Mouse (Mus musculus) skeletal muscle tissue, postnatal 0 days (tissue): ENCODE measurements around the gene Sptb. TPM values are rescaled to one million over a fixed set of nuclear protein-coding genes. Genes with fewer than 3 reads are reported as not detected.

ENCODE experiments used
- microRNA-seq, 2 experiments: library from miRNA; unstranded; fragments of <30 nt; microRNA quantifications; one replicate each; pipeline ENCODE4; 2016
- polyA plus RNA-seq: library from polyadenylated mRNA; unstranded; fragments of >200 nt; fragmentation: Nextera tagmentation; extraction: Ambion mirVana; gene quantifications from 2 replicates; pipeline ENCODE4 v1.2.1, GENCODE M21; 2015

Sptb gene
- polyA plus RNA-seq, result 7.0 and 9.5 TPM in 2 replicates

DNA sequence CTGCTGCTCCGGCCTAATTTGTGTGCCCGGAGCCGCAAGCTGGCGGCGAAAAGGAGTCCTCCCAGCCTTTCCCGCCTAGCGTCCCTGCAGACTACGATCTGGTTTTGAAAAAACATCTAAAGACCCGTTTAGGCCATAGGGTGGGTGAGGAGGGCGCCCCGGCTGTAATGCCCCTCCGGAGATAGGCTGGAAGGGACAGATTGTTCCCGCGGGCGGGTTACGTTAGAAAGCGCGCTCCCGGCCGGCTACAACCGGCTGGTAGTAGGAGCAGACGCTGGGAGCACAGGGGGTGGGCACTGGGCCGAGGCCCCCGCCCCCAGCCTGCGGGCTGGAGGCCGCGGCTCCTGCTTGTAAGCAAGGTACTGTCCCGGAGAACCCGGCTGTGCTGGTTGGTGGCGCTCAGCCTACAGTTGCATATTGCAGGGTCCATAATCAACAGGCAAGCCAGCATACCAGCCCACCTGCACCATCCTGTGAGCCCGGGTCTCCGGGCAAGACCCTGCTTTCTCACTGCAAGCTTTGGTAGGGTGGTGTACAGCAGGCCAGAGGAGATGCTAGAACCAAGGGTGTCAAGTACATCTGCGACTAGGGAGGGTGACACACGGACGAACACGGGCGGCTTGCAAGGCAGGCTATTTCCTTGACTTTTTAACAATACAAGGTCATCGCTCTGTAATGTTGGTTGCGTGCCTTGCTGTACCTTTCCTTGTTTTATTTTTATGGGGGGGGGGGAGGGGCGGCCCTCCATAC, at the start of gene Sptb:
TSS of gene Sptb (minus strand) at position 197 of the 750 bp plus-strand sequence.

DNA sequence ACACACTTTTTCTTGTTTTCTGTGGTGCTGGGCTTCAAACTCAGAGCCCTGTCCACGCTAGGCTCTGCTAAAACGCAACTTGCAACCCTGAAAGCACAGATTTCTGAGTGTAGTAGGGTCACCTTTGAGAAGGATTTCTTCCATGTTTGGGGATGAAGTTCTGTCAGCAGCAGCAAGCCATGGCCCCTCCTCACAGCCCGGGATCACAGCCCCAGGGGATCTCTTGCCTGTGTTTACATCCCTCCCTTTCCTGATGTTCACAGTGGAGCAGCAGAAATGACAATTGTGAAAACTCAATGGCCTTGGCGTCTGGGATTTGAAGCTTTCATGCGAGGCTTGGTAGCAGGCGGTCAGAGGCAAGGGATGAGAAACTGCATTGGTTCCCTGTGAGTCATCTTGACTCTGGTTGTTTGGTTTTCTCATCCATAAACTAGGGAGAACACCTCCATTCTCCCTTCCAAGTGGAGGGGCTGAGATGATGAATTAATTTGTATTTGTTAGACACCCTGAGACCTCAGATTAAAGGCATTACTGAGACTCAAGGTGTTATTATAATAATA, 179.7 kb downstream of the Sptb start, which contains the start of gene Plekhg3:
TSS of gene Plekhg3 (plus strand) at position 312 of the 560 bp plus-strand sequence.

Small RNA genes within 50 kb of the gene (microRNA-seq; reads per million reads assigned to microRNA genes)
- 0 to 0.20 reads per million in 2 experiments for gene Mir5135

Other genes with a start within 250 kb of the Sptb start
- 3.3 and 3.6 TPM in 2 replicates for gene Plekhg3, start 179.7 kb downstream of the Sptb start, polyA plus RNA-seq
- gene Churc1, start 55.0 kb upstream of the Sptb start, polyA plus RNA-seq, result 127 and 150 TPM in 2 replicates
- gene Fntb, start 55.0 kb upstream of the Sptb start, polyA plus RNA-seq, result 20.5 and 20.6 TPM in 2 replicates
- gene Gpx2, start 85.0 kb upstream of the Sptb start, polyA plus RNA-seq, result not detected in 2 replicates
- gene Rab15, start 112.4 kb upstream of the Sptb start, polyA plus RNA-seq, result 15.2 and 21.5 TPM in 2 replicates